In the genomic region with DNA sequence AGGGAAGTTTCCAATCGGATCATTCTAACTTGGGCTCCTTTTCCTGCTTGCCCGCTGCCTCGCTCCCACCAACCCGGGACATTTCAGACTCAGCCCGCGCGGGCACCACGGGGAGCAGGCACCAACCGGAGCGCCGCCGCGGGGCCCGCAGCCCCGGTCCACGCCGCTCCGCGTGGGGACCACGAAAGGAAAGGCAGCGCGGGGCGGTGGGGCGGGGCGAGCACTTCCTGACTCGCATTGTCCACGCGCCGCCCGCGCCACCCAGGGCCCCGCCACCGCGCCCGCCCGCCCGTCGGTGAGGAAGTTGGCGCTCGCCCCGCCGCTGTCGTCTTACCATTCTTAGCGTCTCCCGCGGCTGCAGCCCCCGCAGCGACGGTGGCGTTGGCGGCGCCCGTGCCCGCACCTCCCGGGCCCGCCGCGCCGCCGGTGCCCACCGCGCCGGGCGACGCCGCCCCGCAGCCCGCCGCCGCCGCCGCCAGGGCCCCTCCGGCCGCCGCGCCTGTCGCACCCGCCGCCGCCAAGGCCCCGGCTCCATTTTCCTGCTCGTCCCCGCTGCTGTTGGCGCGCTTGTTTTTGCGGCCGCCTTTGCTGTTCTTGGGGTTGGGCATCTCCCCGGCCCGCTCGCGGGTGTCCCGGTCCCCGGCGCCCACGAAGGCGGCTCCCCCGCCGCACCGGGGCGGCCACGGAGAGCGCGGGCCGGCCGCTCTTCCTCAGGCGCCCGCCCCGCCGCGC, we compare ENCODE assay signal across 8 mouse cellular contexts. TPM values are rescaled to one million over a fixed set of nuclear protein-coding genes. Genes with fewer than 3 reads are reported as not detected.
DNase-seq lines count a peak whose midpoint lies in the region; ATAC-seq and TF ChIP-seq lines count a peak whose summit lies in the region.

No protein-coding gene starts in this region.

- POLR2A ChIA-PET in Patski (lab: Charles Lee), result no interaction called here

- H3K27me3 ChIP-seq in Patski, result no peaks in the 10 kb centered on the region
- H3K27me3 ChIP-seq in hindbrain, embryonic 12.5 days, result no peaks in the 10 kb centered on the region

- H3K4me3 ChIP-seq in hindbrain, embryonic 12.5 days, result peak overlapping the region; percentile 88

- H3K9ac ChIP-seq in hindbrain, embryonic 12.5 days, result peak overlapping the region; percentile 85

- peak overlapping the region; percentile 67 for H3K4me2 ChIP-seq in hindbrain, embryonic 12.5 days (replicated peaks)

- under 1% methylated on average over 75 of the region's 110 CpGs for whole genome bisulfite sequencing in hindbrain, embryonic 12.5 days

- in situ Hi-C loops in Patski (cut with MboI; ENCODE audit: low pct_unique_long_range_greater_than_20kb), result no loop called here

- peaks cover 11% of the 10 kb centered on the region for H3K4me1 ChIP-seq in hindbrain, embryonic 12.5 days

- no peaks in the 10 kb centered on the region for H3K36me3 ChIP-seq in hindbrain, embryonic 12.5 days

- H3K27ac ChIP-seq in hindbrain, embryonic 12.5 days, result peak overlapping the region; percentile 82

- no peaks in the 10 kb centered on the region for H3K9me3 ChIP-seq in hindbrain, embryonic 12.5 days (replicated peaks)

- CTCF ChIA-PET in Patski (lab: Charles Lee), result no interaction called here

- no peak for DNase-seq in Patski (ENCODE audit: low read depth, low spot score)
- peak; percentile 81 for DNase-seq in cerebellum, postnatal 10 days
- peak; percentile 14 to 44 for DNase-seq in frontal cortex, postnatal 14 days (ENCODE audit: low spot score in 2 of 2)
- peak; percentile 59 to 60 for DNase-seq in layer of hippocampus, postnatal 36 days
- peak; percentile 72 for DNase-seq in lung, postnatal 25 days (ENCODE audit: low spot score)
- DNase-seq in ovary, postnatal 36 days (ENCODE audit: low spot score), result peak; percentile 64
- peak; percentile 86 for DNase-seq in thymus, postnatal 14 days

- ATAC-seq in Patski, result peak; percentile 66
- ATAC-seq in hindbrain, embryonic 12.5 days (ENCODE audit: low FRiP score), result peak; percentile 67

- TF ChIP-seq CTCF in Patski (IDR thresholded peaks at IDR 0.05), result no peak

RNA-seq across cellular contexts. Expression of a gene that starts 0.5 kb away (rescaled TPM):
- polyA plus RNA-seq in Patski (2021), result 12.8 TPM
- polyA plus RNA-seq in hindbrain, embryonic 12.5 days (2016; fragmentation: Nextera tagmentation; extraction: Ambion mirVana), result 5.4 and 5.8 TPM in 2 replicates
- 10 to 100 TPM; 28.8 to 34.9 TPM for total RNA-seq in layer of hippocampus, postnatal 36 days (2021)
